Mouse (Mus musculus) retina, postnatal 1 day (tissue): ENCODE measurements around the gene Ccdc85c.

ENCODE experiments used
- DNase-seq: peaks from one replicate; pipeline ENCODE4 v3.0.0-alpha.2; 2012

The Ccdc85c gene

DNA sequence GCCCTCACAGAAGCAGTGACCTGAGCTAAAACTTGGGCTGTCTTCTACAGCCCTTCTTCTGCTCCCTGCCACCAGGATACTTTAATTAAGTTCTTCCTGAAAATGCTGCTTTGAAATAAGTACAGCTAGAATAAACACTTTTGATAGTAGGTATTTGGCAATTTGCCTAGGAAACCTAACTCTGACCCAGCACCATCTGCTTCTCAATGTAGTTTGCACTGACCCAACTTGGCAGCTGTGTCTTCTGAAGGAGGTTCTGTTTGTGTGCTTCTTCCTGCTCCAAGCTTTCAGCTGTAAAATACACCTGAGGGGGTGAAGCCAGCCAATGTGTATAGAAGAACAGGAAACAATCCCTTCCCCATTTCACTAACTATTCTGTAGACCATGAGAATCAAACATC lies 103.9 kb downstream of the Ccdc85c start:
- DNase-seq: no peak

DNA sequence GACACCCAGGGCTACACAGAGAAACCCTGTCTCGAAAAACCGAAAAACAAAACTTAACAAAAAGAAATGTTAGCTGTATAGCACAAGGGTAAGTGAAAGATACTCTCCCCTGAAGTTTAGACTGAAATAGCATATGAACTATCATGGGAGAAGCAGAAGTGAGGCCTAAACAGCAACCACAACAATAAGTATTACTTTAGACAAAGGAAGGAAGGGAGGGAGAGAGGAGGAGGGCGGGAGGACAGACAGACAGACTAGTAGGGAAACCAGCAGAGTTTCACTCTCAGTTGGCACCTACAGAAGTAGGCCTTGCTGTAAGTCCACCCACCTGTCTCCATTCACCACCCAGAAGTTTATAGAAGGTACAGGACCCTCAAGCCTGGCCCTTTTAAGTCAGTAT lies 104.8 kb downstream of the Ccdc85c start:
- DNase-seq: no peak

DNA sequence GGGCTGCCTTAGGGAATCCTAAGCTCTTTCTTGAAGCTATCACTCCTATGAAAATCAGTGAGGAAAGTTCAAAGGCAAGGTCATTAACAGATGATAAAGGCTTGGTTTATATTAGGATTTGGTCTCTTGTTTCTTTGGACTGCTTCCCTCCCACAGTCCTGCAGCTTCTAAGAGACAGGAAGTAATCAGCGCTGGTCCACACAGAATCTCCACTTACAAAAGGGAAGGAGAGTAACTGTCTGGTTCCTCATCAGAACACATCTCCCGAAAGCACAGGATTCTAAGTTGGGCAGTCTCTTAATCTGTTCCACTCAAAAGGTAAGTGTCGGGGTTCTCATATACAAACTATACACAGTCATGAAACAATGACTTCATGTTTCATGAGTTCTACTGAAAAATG lies 106.3 kb downstream of the Ccdc85c start:
- DNase-seq: no peak

DNA sequence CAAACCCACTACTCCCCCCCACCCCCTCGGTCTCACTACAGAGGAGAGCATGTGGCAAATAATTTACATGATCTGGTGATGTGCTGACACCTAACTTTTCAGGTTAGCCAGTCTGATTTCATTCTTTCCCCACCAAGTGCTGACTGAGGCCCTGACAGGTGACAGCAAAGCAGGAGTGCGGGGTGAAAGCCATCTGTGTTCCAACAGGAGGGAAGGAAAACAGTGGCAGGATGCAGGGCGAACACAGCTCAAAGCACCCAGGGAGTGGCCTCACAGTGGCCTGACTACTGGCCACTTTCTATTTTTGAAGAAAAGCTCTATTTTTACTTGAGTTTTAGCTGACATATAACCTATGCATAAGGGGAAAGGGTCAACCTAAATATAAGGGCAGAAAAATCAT lies 111.5 kb downstream of the Ccdc85c start:
- no peak for DNase-seq

DNA sequence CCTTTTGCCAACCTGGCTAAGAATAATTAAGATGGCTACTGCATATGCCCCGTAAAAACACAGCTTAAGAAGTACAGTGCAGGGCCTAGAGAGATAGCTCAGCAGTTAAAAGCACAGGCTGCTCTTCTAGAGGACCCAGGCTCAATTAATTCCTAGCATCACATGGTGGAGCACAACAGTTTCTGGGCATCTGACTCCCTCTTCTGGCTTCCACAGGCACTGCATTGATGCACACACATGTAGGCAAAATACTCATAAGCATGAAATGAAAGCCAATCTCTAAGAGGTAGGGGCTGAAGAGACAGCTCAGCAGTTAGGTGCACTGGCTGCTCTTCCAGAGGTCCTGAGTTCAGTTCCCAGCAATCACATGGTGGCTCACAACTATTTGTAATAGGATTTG lies 113.2 kb downstream of the Ccdc85c start:
- DNase-seq: peak; percentile 54

DNA sequence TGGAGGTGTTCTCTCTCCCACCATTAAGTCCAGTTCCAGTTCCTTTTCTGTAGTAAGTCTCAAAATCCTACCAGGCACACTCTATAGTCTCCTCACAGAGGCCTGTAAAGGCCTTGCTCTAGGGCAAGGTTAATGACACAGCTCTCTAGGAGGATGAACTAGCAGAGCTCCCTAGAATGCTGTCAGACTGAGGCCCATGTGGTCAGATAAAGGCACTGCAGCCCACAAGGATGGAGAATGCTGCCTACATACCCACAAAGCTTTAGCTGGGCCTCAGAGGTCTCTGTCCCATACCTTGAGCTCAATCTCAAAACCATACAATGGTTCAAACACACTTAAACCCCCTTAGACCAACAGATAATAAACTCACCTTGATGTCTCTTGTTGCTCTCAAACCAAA lies 115.4 kb downstream of the Ccdc85c start:
- DNase-seq: no peak
